Mouse (Mus musculus) fibroblast of lung, adult 2 months (primary cell): ENCODE data around the gene Pbxip1.

ENCODE experiments used
- DNase-seq: peaks from one replicate; pipeline ENCODE4 v3.0.0-alpha.2; 2011; ENCODE audit warnings: low read depth

Gene Pbxip1

DNA sequence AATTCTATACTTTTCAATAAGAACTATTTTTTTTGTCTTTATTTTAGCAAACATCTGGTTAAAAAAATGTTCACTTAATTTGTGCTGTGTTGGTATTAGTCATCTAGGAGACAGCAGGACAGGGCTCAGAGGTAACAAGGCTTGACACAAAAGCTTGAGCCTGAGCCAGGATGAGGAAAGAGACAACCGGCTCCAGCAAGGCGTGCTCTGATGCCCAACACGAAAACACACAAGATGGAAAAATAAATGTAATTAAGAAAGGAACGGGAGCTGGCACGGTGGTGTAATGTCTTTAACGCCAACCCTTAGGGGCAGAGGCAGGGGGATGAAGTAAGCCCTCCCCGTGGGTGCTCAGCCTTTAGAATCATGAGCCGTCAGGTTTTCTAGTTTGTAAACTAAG, 49.6 kb downstream of the Pbxip1 start:
- no peak for DNase-seq

DNA sequence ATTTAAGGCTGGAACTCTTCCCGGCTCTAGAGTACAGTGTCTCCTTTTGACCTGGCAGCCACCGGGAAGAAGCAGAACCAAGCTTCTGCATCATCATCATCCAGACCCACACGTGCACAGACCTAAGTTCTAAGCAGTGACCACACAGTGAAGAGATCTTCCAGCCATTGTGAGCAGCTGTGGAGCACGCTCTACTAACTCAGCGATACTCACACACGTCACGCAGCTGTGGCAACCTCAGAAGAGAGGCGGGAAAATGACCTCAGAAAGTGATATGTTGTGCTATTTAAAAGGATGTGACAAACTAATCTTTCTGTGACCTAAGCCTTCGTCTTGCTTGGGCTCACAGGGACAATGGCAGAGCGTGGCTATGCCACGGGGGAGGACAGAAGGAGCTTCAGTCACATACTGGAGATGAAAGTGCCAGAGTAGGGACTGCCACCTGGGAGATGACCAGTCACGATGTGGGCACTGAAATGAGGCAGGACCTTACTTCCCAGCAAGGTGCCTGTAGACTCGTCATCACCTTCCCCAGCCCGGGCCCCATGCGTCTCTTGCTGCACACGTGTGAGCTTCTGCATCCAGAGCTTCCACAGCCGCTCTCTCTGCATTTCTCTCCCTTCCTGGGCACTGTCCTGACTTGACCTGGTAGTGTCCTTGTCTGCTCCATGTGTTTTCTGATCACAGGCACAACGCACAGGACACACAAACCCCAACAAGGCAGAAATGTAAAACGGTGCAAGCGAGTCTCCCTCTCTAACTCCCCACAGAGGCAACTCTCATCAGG, 50.6 kb downstream of the Pbxip1 start:
- DNase-seq: no peak

DNA sequence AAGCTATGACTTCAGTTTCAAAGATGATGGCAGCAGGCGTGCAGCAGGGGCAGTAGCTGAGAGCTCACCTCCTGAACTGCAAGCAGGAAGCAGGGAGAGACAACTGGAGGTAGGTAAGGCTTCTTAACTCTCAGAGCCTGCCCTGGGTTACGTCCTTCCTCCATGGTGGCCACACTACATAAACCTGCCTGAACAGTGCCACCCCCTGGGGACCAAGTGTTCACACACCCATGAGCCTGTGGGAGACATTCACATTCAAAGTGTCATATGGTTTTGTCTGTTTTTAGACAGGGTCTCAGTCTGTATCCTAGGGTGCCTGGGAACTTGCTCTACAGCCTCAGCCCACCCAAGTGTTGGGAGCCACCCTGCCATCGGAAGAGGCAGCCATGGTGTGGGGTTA, 54.3 kb downstream of the Pbxip1 start:
- no peak for DNase-seq

DNA sequence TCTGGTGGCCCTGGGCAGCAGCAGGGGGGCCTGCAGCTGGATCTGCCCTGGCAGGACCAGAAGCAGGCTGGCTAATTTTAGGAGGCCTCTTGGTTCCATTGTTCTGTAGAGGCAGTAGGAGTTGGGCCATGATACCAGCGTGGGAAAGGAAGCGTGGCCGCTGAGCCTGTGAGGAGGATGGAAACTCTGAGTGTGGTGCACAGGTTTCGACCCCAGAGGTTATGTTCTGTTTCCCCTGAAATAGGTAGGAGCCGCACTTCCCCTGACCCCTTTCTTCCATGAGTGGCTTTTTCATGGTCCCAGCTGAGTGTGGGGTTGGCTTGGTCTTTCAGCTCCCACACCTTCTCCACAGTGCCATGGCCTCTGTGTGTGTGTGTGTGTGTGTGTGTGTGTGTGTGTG, 55.1 kb downstream of the Pbxip1 start:
- no peak for DNase-seq

DNA sequence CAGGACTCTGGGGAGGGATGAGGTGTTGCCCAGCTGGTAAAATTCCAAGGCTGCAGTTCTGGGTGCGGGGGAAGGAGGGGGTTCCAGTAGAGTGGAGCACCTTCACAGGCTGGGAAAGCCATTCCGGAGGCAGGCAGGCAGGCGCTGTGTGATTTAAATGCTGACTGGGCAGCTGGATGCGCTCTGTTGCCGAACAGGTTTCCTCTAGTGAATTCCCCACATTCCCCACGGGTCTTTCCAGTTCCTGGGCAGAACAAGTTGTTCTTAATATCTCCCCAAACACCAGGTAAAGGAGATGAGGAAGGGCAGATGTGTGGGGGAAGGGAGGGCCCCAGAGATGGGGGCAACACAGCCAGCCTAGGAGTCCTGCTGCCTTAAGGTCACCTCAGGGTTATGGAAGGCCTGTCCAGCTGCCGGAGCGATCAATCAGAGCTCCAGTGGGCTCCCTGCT, 56.2 kb downstream of the Pbxip1 start:
- DNase-seq: no peak

DNA sequence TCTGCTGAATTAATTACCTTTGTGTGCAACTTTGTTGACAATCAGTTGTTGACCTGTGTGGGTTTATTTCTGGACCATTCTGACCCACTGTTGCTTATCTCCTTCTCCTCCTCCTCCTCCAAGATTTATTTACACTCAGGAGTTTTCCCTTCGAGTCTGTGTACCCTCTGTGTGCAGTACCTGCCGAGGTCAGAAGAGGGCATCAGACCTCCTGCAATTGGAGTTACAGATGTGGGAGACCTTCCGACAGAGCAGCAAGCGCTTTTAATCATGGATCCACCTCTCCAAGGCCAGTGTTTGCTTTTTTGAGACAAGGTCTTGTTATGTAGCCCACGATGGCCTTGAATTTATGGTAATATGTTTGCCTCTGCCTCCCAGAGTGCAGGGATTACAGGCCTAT, 58.1 kb downstream of the Pbxip1 start:
- DNase-seq: no peak

DNA sequence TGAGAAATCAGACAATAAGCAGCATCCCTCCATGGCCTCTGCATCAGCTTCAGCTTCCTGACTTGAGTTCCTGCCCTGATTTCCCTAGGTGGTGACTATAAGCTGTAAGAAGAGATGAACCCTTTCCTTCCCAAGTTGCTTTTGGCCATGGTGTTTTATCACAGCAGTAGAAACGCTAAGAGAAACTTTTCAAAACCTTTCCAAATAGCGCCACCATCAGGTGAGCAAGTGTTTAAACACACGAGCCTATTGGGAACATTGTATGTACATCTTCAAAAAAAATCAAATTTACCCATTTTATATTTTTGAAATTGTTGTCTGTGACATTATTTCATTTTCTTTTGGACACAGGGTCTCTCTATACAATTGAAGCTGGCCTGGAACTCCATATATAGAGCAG, 59.9 kb downstream of the Pbxip1 start:
- DNase-seq: no peak

DNA sequence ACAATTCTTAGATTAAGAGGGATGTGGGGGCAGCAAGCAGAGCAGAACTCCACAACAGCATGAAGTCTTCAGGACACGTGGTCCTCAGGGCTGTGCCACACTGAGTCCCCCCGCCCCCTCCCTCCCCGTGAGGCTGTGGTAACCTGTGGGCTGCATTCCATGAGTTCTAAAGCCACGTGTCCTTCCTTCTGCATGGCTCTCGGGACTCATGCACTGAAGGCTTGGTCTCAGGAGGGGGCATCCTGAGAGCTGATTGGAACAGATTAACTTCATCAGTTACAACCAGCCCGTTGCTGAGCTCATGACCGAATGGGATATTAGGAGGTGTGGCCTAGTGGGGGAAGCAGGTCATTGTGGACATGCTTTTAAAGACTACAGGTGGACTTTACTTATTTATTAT, 63.2 kb downstream of the Pbxip1 start:
- no peak for DNase-seq
